Mouse (Mus musculus) kidney, adult 2 months (tissue): ENCODE data around the gene Arl14.

Experiments used
- CTCF ChIP-seq: fragments of 200-500 bp; conservative IDR thresholded peaks from 2 replicates; pipeline ENCODE4 v1.5.1; 2011; ENCODE audit warnings: low read depth, mild to moderate bottlenecking, control low read depth, low read length, moderate library complexity, mixed read lengths; ENCODE audit not compliant: insufficient read depth, insufficient read length
- POLR2A ChIP-seq: fragments of 200-500 bp; IDR thresholded peaks from one replicate; pipeline ENCODE4 v1.6.1; 2011; ENCODE audit warnings: low read depth, low read length, control low read depth

- TF ChIP-seq POLR2A: no peak
- TF ChIP-seq CTCF: no peak
Measured at GRCm38 (mm10) chr3:69236491-69236890, 14.3 kb downstream of the Arl14 start.
